Comparison of ENCODE assay signal across 8 mouse cellular contexts in the genomic region with DNA sequence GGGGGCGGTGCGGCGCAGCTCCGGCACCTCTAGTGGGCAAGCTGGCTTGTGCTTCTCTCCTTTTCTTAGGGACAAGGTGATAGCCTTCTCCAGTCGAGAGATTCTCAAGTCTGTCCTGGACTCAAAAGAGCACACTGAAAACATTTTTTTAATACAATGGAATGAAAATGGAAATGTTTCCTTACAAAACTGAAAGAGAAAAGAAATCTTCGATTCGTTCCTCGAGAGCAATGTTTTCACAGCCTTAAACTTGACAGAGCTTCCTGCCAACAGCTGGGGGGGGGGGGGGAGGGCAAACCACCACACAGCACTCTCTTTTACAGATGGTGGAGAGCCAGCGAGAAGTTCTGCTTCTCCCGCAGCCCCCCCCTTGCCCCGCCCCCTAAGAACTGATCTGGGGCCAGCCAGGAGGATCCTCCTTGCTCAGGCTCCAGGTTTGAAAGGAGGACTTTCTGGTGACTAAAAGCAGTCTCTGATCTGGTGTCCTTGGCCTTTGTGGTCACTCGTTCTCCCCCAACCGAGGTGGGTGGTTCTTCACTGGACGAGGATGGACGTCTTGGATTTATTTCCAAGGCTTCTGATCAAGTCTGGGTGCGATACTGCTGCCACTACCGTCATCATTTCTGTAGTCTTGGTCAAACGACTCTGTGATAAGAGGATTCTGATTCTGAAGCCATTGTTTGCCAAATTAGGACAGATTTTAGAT. TPM values are rescaled to one million over a fixed set of nuclear protein-coding genes. Genes with fewer than 3 reads are reported as not detected.
DNase-seq lines count a peak whose midpoint lies in the region; ATAC-seq and TF ChIP-seq lines count a peak whose summit lies in the region.

No protein-coding gene starts in this region.

- H3K27ac ChIP-seq in forebrain, embryonic 14.5 days (ENCODE audit: low read depth, low read length), result peak overlapping the region; percentile 48
- no peak overlapping the region for H3K27ac ChIP-seq in liver, embryonic 14.5 days

- 0 out of 2 replicates have a peak, but pooled peaks cover 12% of the 10 kb centered on the region for H3K27me3 ChIP-seq in forebrain, embryonic 14.5 days (replicated peaks; ENCODE audit: control insufficient read depth, insufficient read depth, low read length)
- H3K27me3 ChIP-seq in liver, embryonic 14.5 days (ENCODE audit: control insufficient read depth, insufficient read depth, low read length), result peaks cover 11% of the 10 kb centered on the region

- ATAC-seq in forebrain, embryonic 14.5 days, result no peak
- ATAC-seq in liver, embryonic 14.5 days (ENCODE audit: insufficient read depth), result no peak

- H3K9ac ChIP-seq in forebrain, embryonic 14.5 days (ENCODE audit: low read length), result no peak overlapping the region
- H3K9ac ChIP-seq in liver, embryonic 14.5 days (replicated peaks), result no peak overlapping the region

- H3K4me3 ChIP-seq in forebrain, embryonic 14.5 days (ENCODE audit: low read depth, low read length), result no peak overlapping the region
- H3K4me3 ChIP-seq in liver, embryonic 14.5 days (ENCODE audit: insufficient read depth in 1 of 2, low read depth in 2 of 2, low read length in 2 of 2), result no peak overlapping the region

- peak overlapping the region; percentile 32 for H3K4me2 ChIP-seq in forebrain, embryonic 14.5 days (ENCODE audit: low read length)
- H3K4me2 ChIP-seq in liver, embryonic 14.5 days (ENCODE audit: low read depth), result peak overlapping the region; percentile 11

- H3K4me1 ChIP-seq in forebrain, embryonic 14.5 days (ENCODE audit: control insufficient read depth, insufficient read depth, low read length), result peaks cover 37% of the 10 kb centered on the region
- H3K4me1 ChIP-seq in liver, embryonic 14.5 days (replicated peaks; ENCODE audit: control insufficient read depth in 2 of 2, insufficient read depth in 2 of 2, low read length in 1 of 2), result peaks cover 0 to 30% of the 10 kb centered on the region in 2 experiments; a peak in 2 of 4 replicates

- H3K36me3 ChIP-seq in forebrain, embryonic 14.5 days (ENCODE audit: control insufficient read depth, insufficient read depth, low read length), result no peaks in the 10 kb centered on the region
- H3K36me3 ChIP-seq in liver, embryonic 14.5 days (replicated peaks; ENCODE audit: control insufficient read depth, insufficient read depth, low read depth), result no peaks in the 10 kb centered on the region

- no peaks in the 10 kb centered on the region for H3K9me3 ChIP-seq in forebrain, embryonic 14.5 days (replicated peaks; ENCODE audit: control insufficient read depth, low read length)
- no peaks in the 10 kb centered on the region for H3K9me3 ChIP-seq in liver, embryonic 14.5 days (ENCODE audit: control insufficient read depth, low read length)

- no peak for TF ChIP-seq EP300 in liver, embryonic 14.5 days (IDR thresholded peaks at IDR 0.05; ENCODE audit: low read depth)

- DNase-seq in adrenal gland, postnatal 10 days, result peak; percentile 41
- DNase-seq in adrenal gland, postnatal 4 days (ENCODE audit: low spot score in 2 of 2), result no peak
- DNase-seq in CD4-positive helper T cell, adult 2 months (ENCODE audit: low read depth, low spot score), result peak; percentile 63
- no peak for DNase-seq in forebrain, embryonic 14.5 days (ENCODE audit: low spot score)
- no peak for DNase-seq in liver, embryonic 14.5 days (ENCODE audit: low read depth in 3 of 3, low spot score in 3 of 3)
- DNase-seq in ovary, postnatal 10 days (ENCODE audit: low spot score), result no peak
- DNase-seq in left cerebral cortex, adult 8-10 months (ENCODE audit: low spot score in 2 of 2), result no peak
- no peak for DNase-seq in yolk sac, embryonic 10.5 days (ENCODE audit: low spot score)

- TF ChIP-seq CTCF in liver, embryonic 14.5 days (IDR thresholded peaks at IDR 0.05; ENCODE audit: low read depth), result no peak

- 8% methylated on average over 18 of the region's 18 CpGs for WGBS in forebrain, embryonic 14.5 days
- WGBS in liver, embryonic 14.5 days (ENCODE audit: insufficient replicate concordance), result 6% methylated on average over 18 of the region's 18 CpGs

RNA-seq across cellular contexts. Expression of a gene that starts 6.2 kb away (rescaled TPM):
- 100 to 1,000 TPM; 470 to 498 TPM for total RNA-seq in adrenal gland, postnatal 10 days (2021)
- total RNA-seq in adrenal gland, postnatal 4 days (2021), result 1,000 to 10,000 TPM in 1 of 2 experiments, 100 to 1,000 TPM in 1; 974 to 1,168 TPM
- polyA plus RNA-seq in forebrain, embryonic 14.5 days (2014; fragmentation: Nextera tagmentation; extraction: Ambion mirVana), result 57.9 and 61.8 TPM in 2 replicates
- polyA plus RNA-seq in liver, embryonic 14.5 days (2012; rRNA removed), result 969 and 1,200 TPM in 2 replicates
- polyA plus RNA-seq in liver, embryonic 14.5 days (2014; fragmentation: Nextera tagmentation; extraction: Ambion mirVana), result 327 and 387 TPM in 2 replicates
- total RNA-seq in left cerebral cortex, adult 8-10 months (2022), result 10 to 100 TPM; 12.6 to 16.4 (median 13.7) TPM

Comparison
In these comparisons a context has a peak if more than half of its experiments do, and no peak if none do; other contexts are left out.
1. DNase-seq: peak in adrenal gland, postnatal 10 days (single experiment) and CD4-positive helper T cell, adult 2 months (single experiment); none in adrenal gland, postnatal 4 days (0 of 2), forebrain, embryonic 14.5 days (single experiment), liver, embryonic 14.5 days (0 of 3), ovary, postnatal 10 days (single experiment), left cerebral cortex, adult 8-10 months (0 of 2) and yolk sac, embryonic 10.5 days (single experiment).
2. RNA of a gene that starts 6.2 kb away (total RNA-seq): 974 to 1,168 TPM in adrenal gland, postnatal 4 days and 470 to 498 TPM in adrenal gland, postnatal 10 days; 12.6 to 16.4 TPM in left cerebral cortex, adult 8-10 months; every median in the first group is over 10 times any median in the second.